Mouse (Mus musculus) CD4-positive naive resting alpha-beta T cell, adult 57 days (primary cell): ENCODE measurements around the gene Otud4. TPM values are rescaled to one million over a fixed set of nuclear protein-coding genes. Genes with fewer than 3 reads are reported as not detected.

Source experiments
- total RNA-seq: library from RNA; stranded (reverse); gene quantifications from one replicate; pipeline ENCODE4 v1.2.4, GENCODE M21; 2023

The Otud4 gene
- total RNA-seq = 65.8 TPM

DNA sequence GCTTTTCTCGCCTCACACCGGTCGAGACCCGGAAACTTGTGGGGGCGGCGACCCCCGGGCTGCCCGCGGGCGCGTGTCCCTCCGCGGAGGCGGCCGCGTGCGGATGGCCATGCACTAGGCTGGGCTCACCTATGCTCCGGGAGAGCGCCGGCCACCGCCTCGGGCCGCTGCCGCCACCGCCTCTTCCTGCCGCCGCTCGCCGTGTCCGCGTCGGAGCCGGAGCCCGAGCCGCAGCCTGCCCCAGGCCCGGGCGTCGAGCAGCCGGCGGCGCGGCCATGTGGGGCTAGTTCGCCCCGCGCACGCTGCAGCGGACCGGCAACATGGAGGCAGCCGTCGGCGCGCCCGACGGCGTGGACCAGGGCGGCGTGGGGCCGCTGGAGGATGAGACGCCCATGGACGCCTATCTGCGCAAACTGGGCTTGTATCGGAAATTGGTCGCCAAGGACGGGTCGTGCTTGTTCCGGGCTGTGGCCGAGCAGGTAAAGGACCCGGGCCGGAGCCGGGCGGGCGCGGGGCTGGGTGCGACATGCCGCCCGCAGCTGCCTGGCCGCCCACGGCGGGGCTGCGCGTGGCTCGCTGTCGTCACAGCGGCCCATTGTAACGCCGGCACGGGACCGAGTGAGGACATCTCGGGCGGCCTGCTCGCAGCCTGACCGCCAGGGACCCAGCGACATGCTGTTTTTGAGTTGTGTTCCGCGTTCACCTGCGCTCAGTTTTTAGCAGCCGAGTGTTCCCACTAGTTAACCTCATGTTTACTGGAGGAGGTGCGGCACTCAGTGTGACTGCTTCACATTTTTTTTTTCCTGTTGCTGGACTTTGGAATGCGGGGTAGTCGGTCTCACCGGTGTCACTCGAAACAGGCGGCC lies at the start of gene Otud4:
Otud4 (plus strand) TSS at position 33 of the 866 bp plus-strand sequence.

DNA sequence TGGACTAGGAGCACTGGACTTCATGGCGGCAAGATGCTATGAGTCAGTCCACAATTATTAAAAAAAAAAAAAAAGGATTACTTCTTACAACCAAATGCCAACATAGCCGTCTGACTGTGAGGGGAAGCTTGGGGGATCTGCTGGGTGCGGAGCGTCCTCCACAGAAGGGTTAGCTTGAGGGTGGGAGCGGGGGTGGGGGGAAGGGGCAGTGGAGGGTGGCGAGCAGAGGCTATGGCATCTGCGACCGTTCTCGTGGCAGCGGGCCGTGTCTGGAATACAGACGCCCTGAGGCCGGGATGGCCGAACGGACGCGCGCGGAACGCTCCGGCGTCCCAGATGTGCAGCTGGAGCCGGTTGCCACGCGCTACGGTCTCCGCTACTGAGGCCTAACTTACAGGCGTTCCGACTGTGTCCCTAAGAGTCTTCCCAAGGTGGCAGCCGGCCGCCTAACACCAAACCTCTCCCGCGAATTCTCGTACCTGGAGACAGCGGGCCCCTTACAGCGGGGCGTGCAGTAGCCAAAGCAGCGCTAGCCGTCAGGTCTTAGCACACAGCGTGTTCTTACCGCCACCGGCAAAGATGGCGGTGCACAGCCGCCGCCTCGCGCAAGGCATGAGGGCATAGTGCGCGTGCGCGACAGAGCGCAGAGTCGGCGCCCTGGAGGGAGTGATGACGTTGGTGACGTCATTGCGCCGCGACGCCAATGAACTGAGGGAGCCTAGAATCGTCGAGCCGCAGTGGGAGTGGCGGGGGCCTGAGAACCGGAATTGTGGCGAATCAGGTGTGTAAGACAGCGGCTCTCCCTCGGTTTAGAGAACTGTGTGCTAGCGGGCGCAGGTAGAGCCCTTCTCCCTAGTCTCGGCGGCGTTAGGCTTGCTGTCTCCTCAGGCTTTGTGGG lies 71.9 kb downstream of the Otud4 start, which contains the start of the genes Abce1 and Anapc10:
Abce1 (minus strand) TSS at position 677 of the 898 bp plus-strand sequence.
Anapc10 (plus strand) TSS at position 757 of the 898 bp plus-strand sequence.

Other genes starting within 250 kb of the Otud4 start
- 13.0 TPM for gene Smad1, start 240.1 kb upstream of the Otud4 start, total RNA-seq
- 69.0 TPM for gene Abce1, start 72.1 kb downstream of the Otud4 start, total RNA-seq
- gene Anapc10, start 72.2 kb downstream of the Otud4 start, total RNA-seq = 7.2 TPM